14 mouse cellular contexts compared by ENCODE assay signal in genomic region chr5:17893577-17894172, GRCm38 (mm10). TPM values are rescaled to one million over a fixed set of nuclear protein-coding genes. Genes with fewer than 3 reads are reported as not detected.
A peak's percentile ranks its signal among the peaks of the same experiment; 100 is the strongest.
DNase-seq lines count a peak whose midpoint lies in the region.
"Had no signal": no experiment of that assay in that cellular context is flagged by ENCODE, and none has a peak within 500 bp of the region (broad histone marks: within the 10 kb centered on the region; RNA-seq: fewer than 3 reads in every experiment).

No protein-coding gene starts in this region.

- intact Hi-C loops in heart, postnatal 25 days (cut with DNase I): no loop called here

- peak; percentile 34 for DNase-seq in gastrocnemius, postnatal 25 days
- no peak for DNase-seq in gastrocnemius, adult 8-10 months (ENCODE audit: low spot score in 2 of 2)
- DNase-seq in adipocyte (ENCODE audit: low spot score): peak; percentile 51
- DNase-seq in fat pad, adult 2 months (ENCODE audit: extremely low read depth, low read depth, low spot score): peak; percentile 40
- peak; percentile 20 for DNase-seq in heart, postnatal 25 days (ENCODE audit: low spot score)
- no peak for DNase-seq in right cerebral cortex, postnatal 36 days (ENCODE audit: low spot score in 2 of 2)
- no peak for DNase-seq in liver
- DNase-seq: adrenal gland, adult 2 months; cerebellum, adult 2 months; cerebellum, postnatal 25 days; kidney, adult 2 months; liver, postnatal 0 days; lung, postnatal 10 days; right cerebral cortex, adult 18-20 months had no signal

RNA-seq across cellular contexts. Expression of gene Cd36, which starts 5.1 kb away (rescaled TPM):
- 100 to 1,000 TPM; 257 to 289 TPM for total RNA-seq in gastrocnemius, postnatal 25 days (2021)
- total RNA-seq in gastrocnemius, adult 8-10 months (2022): 100 to 1,000 TPM; 206 to 265 (median 247) TPM
- 1,000 to 10,000 TPM; 1,501 to 1,670 TPM for total RNA-seq in heart, postnatal 25 days (2021)

Comparison
In these comparisons a context has a peak if more than half of its experiments do, and no peak if none do; other contexts are left out.
1. DNase-seq: peak in gastrocnemius, postnatal 25 days (single experiment), adipocyte (single experiment), fat pad, adult 2 months (single experiment) and heart, postnatal 25 days (single experiment); none in gastrocnemius, adult 8-10 months (0 of 2), right cerebral cortex, postnatal 36 days (0 of 2) and liver (single experiment).
2. RNA of gene Cd36, which starts 5.1 kb away (total RNA-seq): 1,501 to 1,670 TPM in heart, postnatal 25 days; 257 to 289 TPM in gastrocnemius, postnatal 25 days and 206 to 265 TPM in gastrocnemius, adult 8-10 months; every median in the first group is over 4 times any median in the second.